Mouse (Mus musculus) limb, embryonic 12.5 days (tissue): Measurements from ENCODE around the gene Snapin. TPM values are rescaled to one million over a fixed set of nuclear protein-coding genes. Genes with fewer than 3 reads are reported as not detected.

ENCODE experiments used
- ATAC-seq: fragments of 200-750 bp; cut with Nextera tagmentation; 2 replicates; pipeline ENCODE4 v1.8.0; 2017; ENCODE audit warnings: low read depth, moderate TSS enrichment; ENCODE audit not compliant: insufficient number of reproducible peaks, insufficient read depth, low FRiP score, low TSS enrichment
- H3K27ac ChIP-seq: fragments of 300-500 bp; sonication (generic); 2 replicates; pipeline ENCODE4 v1.5.1; 2016; ENCODE audit warnings: mild to moderate bottlenecking, moderate library complexity
- H3K27me3 ChIP-seq: fragments of 300-500 bp; sonication (generic); 2 replicates; pipeline ENCODE4 v1.6.1; 2016; ENCODE audit warnings: mild to moderate bottlenecking, moderate library complexity
- H3K36me3 ChIP-seq: fragments of 300-500 bp; sonication (generic); 2 replicates; pipeline ENCODE4 v1.6.1; 2016; ENCODE audit warnings: mild to moderate bottlenecking, moderate library complexity
- H3K4me1 ChIP-seq: fragments of 300-500 bp; sonication (generic); replicated peaks from 2 replicates; pipeline ENCODE4 v1.6.1; 2016
- H3K4me2 ChIP-seq: fragments of 300-500 bp; sonication (generic); 2 replicates; pipeline ENCODE4 v1.6.1; 2016; ENCODE audit warnings: mild to moderate bottlenecking, moderate library complexity
- H3K4me3 ChIP-seq: fragments of 300-500 bp; sonication (generic); replicated peaks from 2 replicates; pipeline ENCODE4 v1.5.1; 2016; ENCODE audit warnings: mild to moderate bottlenecking
- H3K9ac ChIP-seq: fragments of 300-500 bp; sonication (generic); replicated peaks from 2 replicates; pipeline ENCODE4 v1.6.1; 2016; ENCODE audit warnings: mild to moderate bottlenecking, moderate library complexity
- H3K9me3 ChIP-seq: fragments of 300-500 bp; sonication (generic); 2 replicates; pipeline ENCODE4 v1.6.1; 2016; ENCODE audit warnings: mild to moderate bottlenecking, moderate library complexity
- WGBS: fragments of 180-500 bp; shearing (Covaris S2); methylation state at CpG from one replicate; pipeline ENCODE4 v1.1.7; 2016; 5-methylcytosine and 5-hydroxymethylcytosine counted together
- polyA plus RNA-seq: library from polyadenylated mRNA; unstranded; fragments of >200 nt; fragmentation: Nextera tagmentation; extraction: Ambion mirVana; gene quantifications from 2 replicates; pipeline ENCODE4 v1.2.1, GENCODE M21; 2016

Gene Snapin
- 66.2 and 71.3 TPM in 2 replicates for polyA plus RNA-seq

- Histone ChIP-seq H3K27ac (peak within 1 kb of the TSS; percentile 72; the same call in 1 of the 2 replicates), H3K4me2 (peak within 1 kb of the TSS; percentile 65), H3K9ac (peak within 1 kb of the TSS; percentile 70), H3K4me1 (peaks cover 6% of the 10 kb centered on the region; the same call in 1 of the 2 replicates), H3K36me3 (peaks cover 42% of the 10 kb centered on the region), H3K27me3 (no peaks in the 10 kb centered on the region), H3K4me3 (peak within 1 kb of the TSS; percentile 70), H3K9me3 (no peaks in the 10 kb centered on the region)
- WGBS, result under 1% methylated on average over 37 of the region's 37 CpGs
- peak; percentile 97 for ATAC-seq
These were observed at the start of gene Snapin for GRCm38 (mm10) chr3:90490696-90491256. Gene Snapin, minus strand, starts transcription at chr3:90491033.

- H3K9me3 ChIP-seq, result no peaks in the 10 kb centered on the region
- peaks cover 19% of the 10 kb centered on the region; the same call in 1 of the 2 replicates for H3K27me3 ChIP-seq
- peaks cover 3% of the 10 kb centered on the region; the same call in 1 of the 2 replicates for H3K4me1 ChIP-seq
- no peak for ATAC-seq
- H3K4me2 ChIP-seq, result no peak overlapping the region
- H3K27ac ChIP-seq, result no peak overlapping the region
- H3K4me3 ChIP-seq, result no peak overlapping the region
- H3K9ac ChIP-seq, result no peak overlapping the region
- no peaks in the 10 kb centered on the region for H3K36me3 ChIP-seq
- WGBS, result 72% methylated on average over 5 of the region's 5 CpGs
These were observed 47.1 kb upstream of the Snapin start for GRCm38 (mm10) chr3:90537905-90538296.

GRCm38 (mm10) chr3:90537141-90537904 lies 46.5 kb upstream of the Snapin start, which contains the start of gene S100a16:
Gene S100a16, plus strand, starts transcription at chr3:90537254.
- no peak within 1 kb of the TSS for H3K9ac ChIP-seq
- no peaks in the 10 kb centered on the region for H3K9me3 ChIP-seq
- H3K36me3 ChIP-seq, result no peaks in the 10 kb centered on the region
- no peak within 1 kb of the TSS for H3K27ac ChIP-seq
- H3K27me3 ChIP-seq, result peaks cover 18% of the 10 kb centered on the region; the same call in 1 of the 2 replicates
- peaks cover 3% of the 10 kb centered on the region; the same call in 1 of the 2 replicates for H3K4me1 ChIP-seq
- H3K4me3 ChIP-seq, result no peak within 1 kb of the TSS
- H3K4me2 ChIP-seq, result no peak within 1 kb of the TSS
- WGBS, result 45% methylated on average over 10 of the region's 10 CpGs
- ATAC-seq, result no peak

GRCm38 (mm10) chr3:90535446-90535845 lies 44.6 kb upstream of the Snapin start:
- 65% methylated on average over 1 of the region's 1 CpGs for WGBS

DNA sequence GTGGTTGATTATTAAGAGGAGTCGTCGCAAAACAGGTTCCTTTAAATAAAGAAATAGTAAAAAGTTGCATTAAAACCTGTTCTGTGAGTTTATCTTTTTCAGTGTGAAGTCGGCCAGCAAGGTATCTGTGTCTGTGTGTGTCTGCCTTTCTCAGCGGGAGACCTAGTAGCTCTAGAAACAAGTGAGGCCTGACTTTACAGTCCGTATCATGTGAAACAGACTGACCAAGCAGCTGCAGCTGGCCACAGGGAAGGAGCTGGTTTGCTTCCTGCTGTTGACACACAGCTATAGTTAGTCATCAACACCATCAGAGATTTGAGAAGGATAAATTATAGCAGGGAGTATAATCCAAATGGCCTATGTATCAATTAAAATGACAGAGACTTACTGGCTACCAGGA lies 40.9 kb upstream of the Snapin start:
- WGBS, result 68% methylated on average over 5 of the region's 5 CpGs
- Histone ChIP-seq H3K4me3 (no peak overlapping the region), H3K9ac (no peak overlapping the region)

More at GRCm38 (mm10) chr3:90535446-90535845, 44.6 kb upstream of the Snapin start:
- ATAC-seq, result no peak
- Histone ChIP-seq H3K4me2 (no peak overlapping the region), H3K27me3 (peaks cover 10% of the 10 kb centered on the region; the same call in 1 of the 2 replicates), H3K9ac (no peak overlapping the region), H3K4me1 (peaks cover 3% of the 10 kb centered on the region; the same call in 1 of the 2 replicates), H3K27ac (no peak overlapping the region), H3K9me3 (no peaks in the 10 kb centered on the region), H3K36me3 (no peaks in the 10 kb centered on the region), H3K4me3 (no peak overlapping the region)

GRCm38 (mm10) chr3:90527291-90527873 lies 36.5 kb upstream of the Snapin start:
- no peak for ATAC-seq
- Histone ChIP-seq H3K9me3 (no peaks in the 10 kb centered on the region), H3K27me3 (0 out of 2 replicates have a peak, but pooled peaks cover 7% of the 10 kb centered on the region), H3K36me3 (no peaks in the 10 kb centered on the region), H3K4me2 (no peak overlapping the region), H3K9ac (no peak overlapping the region), H3K4me3 (no peak overlapping the region), H3K4me1 (no peaks in the 10 kb centered on the region), H3K27ac (no peak overlapping the region)
- 90% methylated on average over 7 of the region's 7 CpGs for WGBS

More for the DNA sequence above, 40.9 kb upstream of the Snapin start:
- Histone ChIP-seq H3K27me3 (0 out of 2 replicates have a peak, but pooled peaks cover 4% of the 10 kb centered on the region), H3K27ac (no peak overlapping the region), H3K4me1 (no peaks in the 10 kb centered on the region), H3K4me2 (no peak overlapping the region), H3K36me3 (no peaks in the 10 kb centered on the region), H3K9me3 (no peaks in the 10 kb centered on the region)
- ATAC-seq, result no peak

- 65% methylated on average over 5 of the region's 5 CpGs for WGBS
- Histone ChIP-seq H3K4me3 (no peak within 1 kb of the TSS), H3K27me3 (0 out of 2 replicates have a peak, but pooled peaks cover 7% of the 10 kb centered on the region), H3K27ac (no peak within 1 kb of the TSS), H3K4me2 (no peak within 1 kb of the TSS), H3K9ac (no peak within 1 kb of the TSS), H3K4me1 (no peaks in the 10 kb centered on the region), H3K9me3 (no peaks in the 10 kb centered on the region), H3K36me3 (no peaks in the 10 kb centered on the region)
- ATAC-seq, result no peak
These were observed 35.7 kb upstream of the Snapin start, which contains the start of gene S100a14 for GRCm38 (mm10) chr3:90526580-90526979. Gene S100a14, plus strand, starts transcription at chr3:90526856.

DNA sequence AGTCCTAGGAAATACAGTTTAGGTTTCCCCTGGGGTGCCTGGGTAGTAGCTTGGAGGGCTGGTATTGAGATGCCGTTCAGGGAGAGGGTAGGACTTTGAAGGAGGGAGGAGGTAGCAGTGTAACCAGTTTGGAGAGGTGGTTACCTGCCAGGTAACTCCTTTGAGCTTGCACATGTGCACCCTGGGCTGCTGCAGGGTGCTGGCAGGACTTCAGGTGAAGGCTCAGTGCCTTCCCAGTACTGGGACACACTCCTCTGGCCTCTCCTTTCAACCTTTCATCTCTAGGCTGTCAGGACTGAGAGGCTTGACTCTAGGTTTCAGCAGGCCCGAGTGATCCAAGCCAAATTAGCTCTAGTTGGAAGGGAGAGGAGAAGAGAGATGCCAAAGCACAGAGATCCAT lies 35.2 kb upstream of the Snapin start:
- Histone ChIP-seq H3K4me2 (no peak overlapping the region), H3K9ac (no peak overlapping the region), H3K4me3 (no peak overlapping the region), H3K27ac (no peak overlapping the region), H3K4me1 (no peaks in the 10 kb centered on the region), H3K36me3 (no peaks in the 10 kb centered on the region), H3K27me3 (0 out of 2 replicates have a peak, but pooled peaks cover 7% of the 10 kb centered on the region), H3K9me3 (no peaks in the 10 kb centered on the region)
- WGBS, result 69% methylated on average over 2 of the region's 2 CpGs
- no peak for ATAC-seq

DNA sequence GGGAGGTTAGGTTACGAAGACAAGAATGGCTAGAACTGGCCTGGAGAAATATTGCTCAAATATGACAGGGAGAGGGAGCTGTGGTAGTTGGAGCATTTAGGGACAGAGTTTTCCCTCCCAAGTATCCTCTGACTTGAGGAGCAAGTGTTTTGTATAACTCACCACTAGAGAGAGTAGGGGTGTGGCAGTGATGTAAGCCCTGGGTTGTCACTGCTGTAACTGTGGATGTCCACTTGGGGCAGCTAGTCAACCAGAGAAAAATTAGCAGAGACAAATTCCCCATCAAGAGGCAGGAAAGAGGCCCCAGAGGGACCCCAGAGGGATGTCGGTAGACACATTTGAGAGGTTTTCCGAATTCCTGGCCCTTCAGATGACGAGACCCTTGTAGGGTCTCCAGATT lies 34.6 kb upstream of the Snapin start:
- WGBS, result 69% methylated on average over 4 of the region's 4 CpGs
- H3K27ac ChIP-seq, result no peak overlapping the region
- H3K9me3 ChIP-seq, result no peaks in the 10 kb centered on the region
- no peaks in the 10 kb centered on the region for H3K4me1 ChIP-seq
- H3K4me2 ChIP-seq, result no peak overlapping the region
- no peak overlapping the region for H3K9ac ChIP-seq
- H3K27me3 ChIP-seq, result 0 out of 2 replicates have a peak, but pooled peaks cover 7% of the 10 kb centered on the region
- ATAC-seq, result no peak
- no peak overlapping the region for H3K4me3 ChIP-seq
- no peaks in the 10 kb centered on the region for H3K36me3 ChIP-seq

DNA sequence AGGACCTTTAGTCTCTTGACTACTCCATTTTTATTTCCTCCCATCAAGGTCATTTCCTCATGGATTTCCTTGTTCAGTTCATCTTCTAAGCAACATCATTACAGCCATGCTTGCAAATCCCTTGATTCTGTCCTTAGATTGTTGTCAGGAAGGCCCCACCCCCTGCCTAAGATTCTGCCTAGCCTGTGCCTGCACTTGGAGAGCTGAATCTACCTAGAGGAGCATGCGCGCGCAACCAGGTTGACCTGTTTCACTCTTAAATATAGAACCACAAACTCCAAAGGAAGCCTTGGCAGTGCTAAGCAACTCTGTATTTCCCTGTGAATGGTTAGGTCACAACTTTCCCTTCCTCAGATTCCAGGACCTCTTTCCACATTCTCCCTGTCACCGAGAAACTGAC lies 26.9 kb upstream of the Snapin start:
- Histone ChIP-seq H3K4me2 (no peak overlapping the region), H3K9ac (no peak overlapping the region), H3K4me1 (peaks cover 11% of the 10 kb centered on the region; the same call in 1 of the 2 replicates), H3K27me3 (peaks cover 17% of the 10 kb centered on the region), H3K4me3 (no peak overlapping the region), H3K27ac (no peak overlapping the region), H3K9me3 (no peaks in the 10 kb centered on the region), H3K36me3 (no peaks in the 10 kb centered on the region)
- WGBS, result 81% methylated on average over 4 of the region's 4 CpGs
- ATAC-seq, result no peak

DNA sequence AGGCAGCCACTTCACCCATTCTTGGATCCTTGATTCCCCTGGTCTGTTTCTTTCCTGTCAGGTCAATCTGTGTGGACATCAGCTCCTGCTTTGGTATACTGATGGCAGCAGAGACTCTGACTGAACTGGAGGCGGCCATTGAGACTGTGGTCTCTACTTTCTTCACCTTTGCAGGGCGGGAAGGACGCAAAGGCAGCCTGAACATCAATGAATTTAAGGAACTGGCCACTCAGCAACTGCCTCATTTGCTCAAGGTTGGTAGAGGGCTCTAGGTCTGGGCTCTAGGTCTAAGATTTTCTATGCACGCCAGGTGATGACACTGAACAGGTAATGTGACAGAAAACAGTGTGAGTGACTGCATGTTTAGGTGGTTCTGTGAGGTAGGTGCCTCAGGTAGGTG lies 25.0 kb upstream of the Snapin start:
- Histone ChIP-seq H3K27me3 (peaks cover 25% of the 10 kb centered on the region), H3K27ac (no peak overlapping the region), H3K9ac (no peak overlapping the region), H3K4me3 (no peak overlapping the region), H3K4me2 (no peak overlapping the region), H3K9me3 (no peaks in the 10 kb centered on the region), H3K4me1 (peaks cover 11% of the 10 kb centered on the region; the same call in 1 of the 2 replicates), H3K36me3 (0 out of 2 replicates have a peak, but pooled peaks cover 4% of the 10 kb centered on the region)
- ATAC-seq, result no peak
- WGBS, result 87% methylated on average over 4 of the region's 4 CpGs
